Comparison of ENCODE assay signal across 28 mouse cellular contexts in genomic region chr4:129161581-129162255, GRCm38 (mm10). TPM values are rescaled to one million over a fixed set of nuclear protein-coding genes. Genes with fewer than 3 reads are reported as not detected.
DNase-seq lines count a peak whose midpoint lies in the region; TF ChIP-seq lines count a peak whose summit lies in the region.
"Had no signal": no experiment of that assay in that cellular context is flagged by ENCODE, and none has a peak within 500 bp of the region (broad histone marks: within the 10 kb centered on the region; RNA-seq: fewer than 3 reads in every experiment).

No protein-coding gene starts in this region.

- no peak overlapping the region for H3K4me3 ChIP-seq in ES-Bruce4 (ENCODE audit: low read depth, low read length)
- H3K4me3 ChIP-seq: embryonic facial prominence, embryonic 12.5 days; heart, adult 2 months; hindbrain, embryonic 13.5 days; liver, embryonic 13.5 days; megakaryocyte, embryonic 14.5 days; midbrain, embryonic 13.5 days had no signal

- H3K27me3 ChIP-seq in ES-Bruce4 (ENCODE audit: control insufficient read depth, insufficient read depth, low read length, poor library complexity, severe bottlenecking) = no peaks in the 10 kb centered on the region
- H3K27me3 ChIP-seq: embryonic facial prominence, embryonic 12.5 days; hindbrain, embryonic 13.5 days; liver, embryonic 13.5 days; megakaryocyte, embryonic 14.5 days; midbrain, embryonic 13.5 days had no signal

- DNase-seq in adrenal gland, adult 2 months = peak; percentile 49
- DNase-seq in adrenal gland, adult 18-20 months (ENCODE audit: low spot score in 2 of 2) = no peak
- peak; percentile 76 for DNase-seq in brain, adult 2 months (ENCODE audit: low read depth, low spot score)
- DNase-seq in cerebellum, adult 9-10 months = peak; percentile 82
- DNase-seq in layer of hippocampus, adult 11-12 months (ENCODE audit: low spot score) = no peak
- DNase-seq in ovary, postnatal 36 days (ENCODE audit: low spot score) = no peak
- DNase-seq in spleen, adult 18-20 months = no peak
- DNase-seq: forebrain, postnatal 0 days; gastrocnemius, postnatal 36 days; heart, adult 2 months; kidney, adult 9 months; kidney, postnatal 25 days; layer of hippocampus, adult 9-11 months; liver, embryonic 13.5 days; lung, adult 2 months; retina, postnatal 1 day; right cerebral cortex, postnatal 25 days; thymus, postnatal 36 days had no signal

- no peak overlapping the region for H3K9ac ChIP-seq in ES-Bruce4 (ENCODE audit: low read depth, poor library complexity, severe bottlenecking)
- H3K9ac ChIP-seq: embryonic facial prominence, embryonic 12.5 days; forebrain, postnatal 0 days; hindbrain, embryonic 13.5 days; liver, embryonic 13.5 days; midbrain, embryonic 13.5 days had no signal

- H3K27ac ChIP-seq in ES-Bruce4 (ENCODE audit: insufficient read depth, low read length) = peak overlapping the region; percentile 51
- H3K27ac ChIP-seq: embryonic facial prominence, embryonic 12.5 days; heart, adult 2 months; hindbrain, embryonic 13.5 days; liver, embryonic 13.5 days; midbrain, embryonic 13.5 days had no signal

- no peaks in the 10 kb centered on the region for H3K4me1 ChIP-seq in ES-Bruce4 (ENCODE audit: control insufficient read depth, insufficient read depth, low read length)
- H3K4me1 ChIP-seq: embryonic facial prominence, embryonic 12.5 days; hindbrain, embryonic 13.5 days; megakaryocyte, embryonic 14.5 days; midbrain, embryonic 13.5 days had no signal

- H3K36me3 ChIP-seq in ES-Bruce4 (ENCODE audit: control insufficient read depth, insufficient read depth, low read length, poor library complexity, severe bottlenecking) = peaks cover 10% of the 10 kb centered on the region

- H3K9me3 ChIP-seq in ES-Bruce4 (replicated peaks; ENCODE audit: control insufficient read depth, insufficient read depth, low read length, poor library complexity, severe bottlenecking) = 0 out of 2 replicates have a peak, but pooled peaks cover 2% of the 10 kb centered on the region
- H3K9me3 ChIP-seq: embryonic facial prominence, embryonic 12.5 days; hindbrain, embryonic 13.5 days; liver, embryonic 13.5 days; megakaryocyte, embryonic 14.5 days; midbrain, embryonic 13.5 days had no signal

- TF ChIP-seq POLR2A in ES-Bruce4 (IDR thresholded peaks at IDR 0.05; ENCODE audit: insufficient read depth, low read length) = no peak

- no peak for TF ChIP-seq EP300 in ES-Bruce4 (IDR thresholded peaks at IDR 0.05; ENCODE audit: insufficient read depth, low read depth, low read length)

- no peak for TF ChIP-seq CTCF in ES-Bruce4 (IDR thresholded peaks at IDR 0.05; ENCODE audit: low read depth, low read length)

RNA-seq across cellular contexts. Expression of gene Fndc5, which starts 24.9 kb away (rescaled TPM):
- 1 to 10 TPM; 3.1 to 7.4 TPM for total RNA-seq in adrenal gland, adult 2 months (2021)
- polyA plus RNA-seq in adrenal gland, adult 2 months (2012; rRNA removed) = 2.6 and 5.7 TPM in 2 replicates
- 1 to 10 TPM; 2.1 to 6.3 TPM for total RNA-seq in adrenal gland, adult 18-20 months (2021)
- polyA plus RNA-seq in ES-Bruce4 (2011; ENCODE audit: insufficient read depth, insufficient read length, low read depth, missing spikeins) = 2.7 and 3.3 TPM in 2 replicates

RNA-seq across cellular contexts. Expression of gene S100pbp, which starts 27.8 kb away (rescaled TPM):
- total RNA-seq in adrenal gland, adult 2 months (2021) = 10 to 100 TPM; 21.1 to 21.4 TPM
- polyA plus RNA-seq in adrenal gland, adult 2 months (2012; rRNA removed) = 6.4 and 7.5 TPM in 2 replicates
- total RNA-seq in adrenal gland, adult 18-20 months (2021) = 10 to 100 TPM; 17.6 to 19.9 TPM
- 80.0 and 83.5 TPM in 2 replicates for polyA plus RNA-seq in ES-Bruce4 (2011; ENCODE audit: insufficient read depth, insufficient read length, low read depth, missing spikeins)

RNA-seq across cellular contexts. Expression of gene Yars, which starts 27.8 kb away (rescaled TPM):
- total RNA-seq in adrenal gland, adult 2 months (2021) = 10 to 100 TPM; 84.8 to 98.6 TPM
- 7.2 and 11.2 TPM in 2 replicates for polyA plus RNA-seq in adrenal gland, adult 2 months (2012; rRNA removed)
- total RNA-seq in adrenal gland, adult 18-20 months (2021) = 10 to 100 TPM; 77.3 to 77.4 TPM
- polyA plus RNA-seq in ES-Bruce4 (2011; ENCODE audit: insufficient read depth, insufficient read length, low read depth, missing spikeins) = 90.6 and 99.8 TPM in 2 replicates

RNA-seq across cellular contexts. Expression of gene Hpca, which starts 39.9 kb away (rescaled TPM):
- 1 to 10 TPM in 1 of 2 experiments, under 1 TPM in 1; 0.66 to 1.1 TPM for total RNA-seq in adrenal gland, adult 2 months (2021)
- 1.4 and 2.6 TPM in 2 replicates for polyA plus RNA-seq in adrenal gland, adult 2 months (2012; rRNA removed)
- total RNA-seq in adrenal gland, adult 18-20 months (2021) = 1 to 10 TPM; 2.1 to 3.1 TPM
- 0.88 and 1.5 TPM in 2 replicates for polyA plus RNA-seq in ES-Bruce4 (2011; ENCODE audit: insufficient read depth, insufficient read length, low read depth, missing spikeins)
- total RNA-seq: gastrocnemius, postnatal 36 days; heart, postnatal 25 days had no signal
- polyA plus RNA-seq: lung, adult 2 months; spleen, adult 2 months had no signal

RNA-seq across cellular contexts. Expression of gene Tmem54, which starts 56.4 kb away (rescaled TPM):
- not detected for total RNA-seq in adrenal gland, adult 2 months (2021)
- not detected in 2 replicates for polyA plus RNA-seq in adrenal gland, adult 2 months (2012; rRNA removed)
- not detected for total RNA-seq in adrenal gland, adult 18-20 months (2021)
- polyA plus RNA-seq in ES-Bruce4 (2011; ENCODE audit: insufficient read depth, insufficient read length, low read depth, missing spikeins) = 6.9 and 8.9 TPM in 2 replicates
- total RNA-seq: forebrain, postnatal 0 days; gastrocnemius, postnatal 36 days; heart, adult 2 months; heart, postnatal 25 days; left cerebral cortex, adult 18-20 months; left cerebral cortex, postnatal 36 days had no signal
- polyA plus RNA-seq: forebrain, postnatal 0 days; heart, embryonic 14.5 days; hindbrain, embryonic 13.5 days; midbrain, embryonic 13.5 days had no signal

Comparison
In these comparisons a context has a peak if more than half of its experiments do, and no peak if none do; other contexts are left out.
1. DNase-seq: peak in adrenal gland, adult 2 months (single experiment), brain, adult 2 months (single experiment) and cerebellum, adult 9-10 months (single experiment); none in adrenal gland, adult 18-20 months (0 of 2), layer of hippocampus, adult 11-12 months (single experiment), ovary, postnatal 36 days (single experiment) and spleen, adult 18-20 months (0 of 2).